Mouse (Mus musculus) monocyte, adult 5-6 weeks (primary cell): ENCODE results near the gene Ap1m2. TPM values are rescaled to one million over a fixed set of nuclear protein-coding genes. Genes with fewer than 3 reads are reported as not detected.
"Not testable (repeated sequence)": the region's sequence is repeated elsewhere in the genome, so short reads cannot be mapped to it uniquely, and the experiment has no call there.

Experiments
- ATAC-seq: fragments of 153-309, 156-312 bp; replicated peaks from 2 replicates; pipeline ENCODE4 v1.8.0; 2017; ENCODE audit warnings: mild to moderate bottlenecking; ENCODE audit not compliant: low TSS enrichment, insufficient number of reproducible peaks, severe bottlenecking, poor library complexity, low FRiP score
- total RNA-seq: library from RNA; stranded (forward); fragments of 200-1000, 200-491, 200-594 nt; gene quantifications from 3 replicates; pipeline ENCODE4 v1.2.3, GENCODE M21; 2017

Gene Ap1m2
- total RNA-seq, 1 experiment from 2014 or later: 1.6 TPM

- no peak for ATAC-seq
These were observed 17.7 kb upstream of the Ap1m2 start for GRCm38 (mm10) chr9:21329699-21330289.

GRCm38 (mm10) chr9:21329041-21329440 lies 16.9 kb upstream of the Ap1m2 start:
- no peak for ATAC-seq

- peak; percentile 78 for ATAC-seq
These were observed 15.9 kb upstream of the Ap1m2 start for GRCm38 (mm10) chr9:21328041-21328440.

DNA sequence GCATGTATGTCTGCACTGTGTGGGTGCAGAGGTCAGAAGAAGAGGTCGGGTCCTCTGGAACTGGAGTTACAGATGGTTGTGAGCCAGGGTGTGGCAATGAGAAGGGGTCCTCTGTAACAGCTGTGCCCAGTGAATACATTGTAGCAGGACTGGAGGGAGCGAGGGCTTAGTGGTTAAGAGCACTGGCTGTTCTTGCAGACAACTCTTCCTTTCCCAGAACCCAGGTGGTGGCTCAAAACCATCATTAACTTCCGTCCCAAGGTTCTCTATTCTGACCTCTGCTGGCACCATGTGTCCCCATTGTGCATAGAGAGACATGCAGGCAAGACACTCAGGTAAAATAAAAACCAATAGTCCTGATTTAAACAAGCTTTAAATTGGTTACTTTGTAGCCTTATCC lies 15.4 kb upstream of the Ap1m2 start:
- no peak; the same call in 1 of the 2 replicates for ATAC-seq

DNA sequence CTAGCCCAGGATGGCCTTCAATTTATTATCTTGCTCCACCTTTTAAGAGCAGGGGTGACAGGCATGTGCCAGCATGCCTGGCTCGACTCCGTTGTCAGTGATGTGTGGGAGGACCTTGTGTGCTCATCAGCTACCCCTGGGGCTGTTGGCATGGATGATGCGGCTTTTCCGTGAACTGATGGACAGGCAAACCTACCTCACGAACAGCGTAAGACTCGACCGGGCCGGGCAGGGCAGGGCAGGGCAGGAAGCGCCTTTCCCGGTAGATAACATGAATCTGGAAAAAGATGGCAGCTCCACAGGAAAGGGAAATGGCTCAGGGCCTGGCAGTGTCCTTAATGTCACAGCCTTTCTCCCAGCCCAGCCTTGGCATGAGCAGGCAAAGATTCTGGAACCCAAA lies 12.1 kb upstream of the Ap1m2 start:
- ATAC-seq: no peak

DNA sequence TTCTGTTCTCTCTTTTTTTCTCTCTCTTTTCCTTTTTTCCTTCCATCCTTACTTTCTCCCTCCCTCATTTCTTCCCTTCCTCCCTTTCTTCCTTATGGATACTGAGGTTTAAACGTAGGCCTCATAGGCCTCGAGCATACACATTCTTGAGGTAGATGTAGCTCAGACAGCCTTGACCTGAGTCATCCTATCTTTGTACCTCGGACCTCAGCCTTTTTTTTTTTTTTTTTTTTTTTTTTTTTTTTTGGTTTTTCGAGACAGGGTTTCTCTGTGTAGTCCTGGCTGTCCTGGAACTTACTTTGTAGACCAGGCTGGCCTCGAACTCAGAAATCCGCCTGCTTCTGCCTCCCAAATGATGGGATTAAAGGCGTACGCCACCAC lies 10.8 kb upstream of the Ap1m2 start:
- ATAC-seq: not testable (repeated sequence)

GRCm38 (mm10) chr9:21322211-21322916 lies 10.2 kb upstream of the Ap1m2 start:
- ATAC-seq: no peak

DNA sequence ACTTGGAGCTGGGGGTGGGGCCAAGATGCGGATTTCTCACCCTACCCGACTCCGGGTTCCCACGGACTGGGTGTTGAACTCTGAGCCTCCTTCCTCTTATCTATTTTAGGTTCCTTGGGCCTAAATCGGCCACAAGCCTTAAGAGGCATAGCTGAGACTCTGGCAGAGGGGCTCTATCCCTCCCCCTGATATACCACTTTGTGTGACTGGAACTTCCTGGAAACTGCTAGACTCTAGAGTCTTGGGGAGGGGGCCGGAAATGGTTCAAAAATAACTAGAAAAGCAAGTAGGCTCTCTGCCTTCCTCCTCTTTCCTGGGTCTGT lies 9.3 kb upstream of the Ap1m2 start:
- peak; percentile 68 for ATAC-seq

DNA sequence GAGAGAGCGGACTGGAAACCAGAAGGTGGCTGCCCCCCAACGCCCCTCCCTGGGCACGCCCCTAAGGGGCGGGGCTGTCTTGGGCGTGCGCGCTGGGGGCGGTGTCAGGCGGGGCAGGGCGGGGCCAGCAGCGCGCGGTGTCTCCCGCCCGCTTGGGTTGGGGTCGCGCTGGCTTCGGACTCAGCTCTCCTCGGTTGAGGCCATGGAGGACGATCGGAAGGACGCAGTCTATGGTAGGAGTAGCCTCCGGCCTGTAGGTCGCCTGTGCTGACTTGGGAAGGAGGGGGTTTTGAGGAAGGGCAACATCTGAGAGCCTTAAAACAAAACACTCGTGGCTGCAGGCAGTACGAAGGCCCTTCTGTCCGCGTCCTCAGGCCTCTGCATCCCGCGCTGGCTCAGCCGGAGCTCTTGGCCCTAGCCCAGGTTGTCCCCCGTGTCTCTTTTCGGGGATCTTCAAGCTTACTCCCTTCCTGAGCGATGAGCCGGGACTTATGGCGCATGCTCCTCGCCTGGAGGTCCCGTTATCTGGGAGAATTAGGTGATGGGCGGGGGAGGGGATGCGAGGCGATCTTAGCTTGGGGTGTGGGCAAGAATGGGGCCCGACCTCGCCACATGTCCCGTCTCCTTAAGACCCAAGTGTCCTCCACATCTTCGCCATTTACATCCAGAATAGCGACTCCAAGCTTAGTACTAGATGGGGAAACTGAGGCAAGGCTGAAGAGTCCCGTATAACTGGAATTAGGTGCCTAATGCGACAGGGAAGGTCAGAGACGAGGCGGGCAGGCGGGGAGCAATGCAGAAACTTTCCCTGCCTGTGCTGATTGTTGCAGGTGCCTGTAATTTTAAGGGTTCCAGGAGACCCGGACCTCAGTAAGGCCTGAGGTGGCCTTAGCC lies 8.7 kb upstream of the Ap1m2 start, which contains the start of gene Slc44a2:
Gene Slc44a2, plus strand, starts transcription at position 80 of the 894 bp plus-strand sequence.
- ATAC-seq: peak; percentile 64

GRCm38 (mm10) chr9:21320280-21320618 lies 8.1 kb upstream of the Ap1m2 start:
- ATAC-seq: no peak

GRCm38 (mm10) chr9:21319503-21319902 lies 7.4 kb upstream of the Ap1m2 start:
- ATAC-seq: no peak

- no peak for ATAC-seq
These were observed 6.7 kb upstream of the Ap1m2 start for GRCm38 (mm10) chr9:21318792-21319191.

DNA sequence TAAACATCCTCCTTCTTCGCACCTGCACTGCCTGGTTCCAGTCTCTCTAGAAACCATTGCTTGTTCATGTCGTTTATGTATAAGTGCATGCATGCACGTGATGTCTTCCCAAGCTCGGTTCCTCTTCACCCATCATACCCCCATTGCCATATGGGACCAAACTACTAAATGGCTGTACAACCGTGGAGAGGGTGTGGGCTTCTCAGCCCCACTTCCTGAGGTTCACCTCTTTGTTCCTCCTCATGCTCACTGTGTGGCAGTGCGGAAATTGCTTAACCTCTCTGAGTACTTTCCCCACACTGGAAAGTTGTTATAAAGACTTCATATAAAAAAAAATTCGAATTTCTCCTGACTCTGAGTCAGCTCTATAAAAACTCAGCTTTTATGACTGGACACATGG lies 4.6 kb upstream of the Ap1m2 start:
- ATAC-seq: peak; percentile 70

GRCm38 (mm10) chr9:21315421-21315820 lies 3.3 kb upstream of the Ap1m2 start:
- ATAC-seq: no peak

DNA sequence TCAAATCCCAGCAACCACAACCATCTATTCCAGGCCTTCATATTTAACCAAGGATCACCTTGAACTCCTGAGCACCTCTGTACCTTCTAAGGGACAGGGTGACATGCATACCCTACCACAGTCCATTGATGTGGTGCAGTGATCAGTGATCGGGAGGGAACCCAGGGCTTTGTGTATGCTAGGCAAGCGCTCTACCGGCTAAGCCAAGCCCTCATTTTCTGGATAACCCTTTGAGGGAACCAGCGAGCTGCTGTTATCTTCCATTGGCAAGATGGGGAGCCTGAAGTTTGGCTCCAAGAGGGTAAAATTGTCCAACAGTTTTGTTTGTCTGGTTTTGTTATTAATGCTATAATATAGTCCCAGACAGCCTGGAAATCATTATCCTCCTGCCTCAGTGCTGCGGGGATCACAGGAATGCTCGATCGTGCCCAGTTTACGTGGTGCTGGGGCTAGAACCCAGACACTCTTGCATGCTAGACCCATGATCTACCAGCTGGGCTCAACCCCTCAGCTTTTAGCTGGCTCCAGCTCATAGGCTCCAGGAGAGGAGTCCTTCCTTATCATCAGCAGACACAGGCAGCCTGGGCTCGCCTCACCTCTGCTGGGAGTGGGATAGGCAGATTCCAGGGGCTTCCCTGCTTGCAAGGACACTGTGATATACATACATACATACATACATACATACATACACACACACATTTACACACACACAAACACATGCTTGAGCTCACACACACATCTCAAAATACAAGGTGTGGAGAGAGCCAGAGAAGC lies 2.4 kb upstream of the Ap1m2 start:
- no peak for ATAC-seq

GRCm38 (mm10) chr9:21313394-21313793 lies 1.3 kb upstream of the Ap1m2 start:
- peak; percentile 71 for ATAC-seq

DNA sequence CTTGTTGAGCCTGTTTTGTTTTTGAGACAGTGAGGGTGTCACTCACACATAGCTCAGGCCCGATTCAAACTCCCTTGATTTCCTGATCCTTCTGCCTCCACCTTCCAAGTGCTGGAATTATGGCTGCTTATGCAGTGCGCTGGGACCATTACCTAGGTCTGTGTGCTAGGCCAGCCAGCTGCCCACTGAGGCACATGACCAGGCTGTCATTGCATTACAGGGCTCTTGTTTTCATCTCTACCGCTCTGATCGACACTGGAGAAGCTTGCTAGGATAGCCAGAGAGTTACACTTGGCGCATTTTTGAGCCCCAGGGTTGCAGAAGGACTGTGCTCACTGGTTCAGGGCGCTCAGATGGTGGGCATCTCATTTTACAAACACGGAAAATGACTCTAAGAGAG lies 442 bp downstream of the Ap1m2 start:
- ATAC-seq: no peak

DNA sequence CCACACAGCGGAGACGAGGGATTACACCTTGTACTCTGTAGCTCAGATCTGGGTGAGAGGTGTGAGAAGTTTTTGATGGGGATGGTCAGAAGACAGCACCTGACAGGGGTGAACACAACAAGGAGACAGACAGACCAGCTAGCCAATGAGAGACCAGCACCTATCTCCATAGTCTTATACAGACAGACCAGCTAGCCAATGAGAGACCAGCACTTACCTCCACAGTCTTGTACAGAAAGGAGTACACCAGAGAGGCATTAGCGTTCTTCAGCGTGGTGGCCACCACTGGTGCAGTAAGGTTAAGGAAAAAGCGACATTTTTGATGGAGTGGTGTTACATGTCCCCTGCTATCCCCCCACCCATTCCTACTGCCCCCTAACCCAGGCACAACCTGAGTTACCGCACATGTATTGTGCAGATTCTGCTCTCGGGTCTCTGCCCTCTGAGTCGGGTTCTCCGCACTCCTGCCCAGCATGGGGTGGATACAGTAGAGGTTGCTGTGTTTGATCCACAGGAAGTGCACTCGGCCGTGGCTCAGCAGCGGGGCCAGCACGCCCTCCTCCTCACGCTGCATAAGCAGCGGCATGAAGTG lies 2.9 kb downstream of the Ap1m2 start:
- ATAC-seq: peak; percentile 88

DNA sequence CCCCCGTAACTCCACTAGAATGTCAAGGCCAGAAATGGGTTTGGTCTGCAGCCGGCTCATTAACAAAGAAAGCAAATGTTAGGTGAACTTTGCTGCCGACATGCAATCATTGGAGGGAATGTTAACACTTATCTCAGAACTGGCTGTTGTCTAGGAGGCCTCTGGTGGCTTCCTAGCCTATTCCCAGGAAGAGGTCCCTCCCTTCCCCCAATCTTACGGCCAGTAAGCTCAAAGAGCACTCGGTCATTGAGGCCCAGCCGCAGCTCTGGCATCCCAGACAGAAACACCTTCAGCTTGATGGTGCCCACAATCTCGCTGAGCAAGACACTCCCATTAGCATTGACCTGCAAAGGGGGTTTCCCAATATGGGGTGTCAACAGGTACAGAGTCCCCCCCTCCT lies 7.1 kb downstream of the Ap1m2 start:
- ATAC-seq: no peak
